Mouse (Mus musculus) E14TG2a.4 (cell line): ENCODE data around the gene Nlgn2.

Source experiments
- CTCF ChIP-seq: conservative IDR thresholded peaks from 2 replicates; pipeline ENCODE4 v1.5.1; 2014; ENCODE audit warnings: low read length
- NANOG ChIP-seq: IDR thresholded peaks from 2 replicates; pipeline ENCODE4 v1.6.1; 2014; ENCODE audit warnings: borderline replicate concordance, low read length, mixed read lengths

GRCm38 (mm10) chr11:69835966-69836335, 1.6 kb downstream of the Nlgn2 start:
- TF ChIP-seq CTCF (no peak), NANOG (no peak)
